ENCODE assay signal across 8 mouse cellular contexts in the genomic region with DNA sequence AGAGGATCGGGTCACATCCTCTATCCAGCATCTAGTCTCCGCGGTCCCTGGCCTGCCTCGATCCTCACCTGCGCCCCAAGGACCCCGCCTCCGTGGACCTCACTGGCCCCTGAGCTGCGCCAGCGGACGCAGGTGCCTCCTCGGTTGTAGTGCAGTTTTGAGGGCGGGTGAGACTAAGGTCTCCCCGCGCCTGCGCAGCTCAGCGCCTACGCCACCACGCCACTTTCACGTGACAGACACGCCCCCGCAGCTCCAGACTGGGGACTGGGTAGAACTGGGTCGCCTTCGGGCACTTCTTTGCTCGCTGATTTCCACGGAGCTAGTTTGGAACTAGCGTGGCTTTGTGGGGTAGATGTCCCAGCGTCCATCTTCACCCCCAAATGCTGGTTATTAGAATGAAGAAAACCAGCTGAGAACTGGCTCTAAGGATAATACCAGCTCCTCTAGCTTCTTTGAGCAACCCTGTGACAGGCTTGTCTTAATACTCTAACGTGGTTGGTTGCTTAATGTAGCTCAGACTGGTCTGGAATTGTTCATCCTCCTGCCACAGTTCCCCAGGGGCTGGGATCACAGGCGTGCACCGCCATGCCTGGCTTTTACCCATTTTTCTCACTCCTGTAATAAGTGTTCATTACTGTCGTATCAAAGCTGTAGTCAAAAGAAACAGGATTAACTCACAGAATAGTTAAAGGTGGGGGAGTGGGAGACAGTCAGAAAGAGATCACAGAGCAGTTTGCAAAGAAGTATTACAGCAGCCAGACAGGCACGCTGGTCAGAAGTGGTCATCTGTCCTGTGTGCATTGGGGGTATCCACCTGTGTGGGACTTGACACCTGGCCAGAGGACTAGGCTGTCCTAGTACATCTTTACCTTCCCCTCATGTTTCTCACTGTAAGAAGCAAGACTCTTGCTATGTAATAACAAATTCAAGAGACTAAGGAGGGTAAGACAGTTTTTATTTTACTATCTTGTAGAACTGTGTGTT. TPM values are rescaled to one million over a fixed set of nuclear protein-coding genes. Genes with fewer than 3 reads are reported as not detected.
A peak's percentile ranks its signal among the peaks of the same experiment; 100 is the strongest.
DNase-seq lines count a peak whose midpoint lies in the region; ATAC-seq and TF ChIP-seq lines count a peak whose summit lies in the region.

A gene (minus strand): TSS at position 159 of the 984 bp plus-strand sequence.

- peaks cover 0 to 4% of the 10 kb centered on the region in 2 experiments; a peak in 1 of 4 replicates for H3K4me1 ChIP-seq in ES-E14 (ENCODE audit: control insufficient read depth in 2 of 2, insufficient read depth in 2 of 2, low read length in 2 of 2, poor library complexity in 1 of 2)
- peaks cover 14% of the 10 kb centered on the region for H3K4me1 ChIP-seq in forebrain, embryonic 15.5 days
- H3K4me1 ChIP-seq in liver, embryonic 16.5 days (ENCODE audit: control insufficient read depth, low read depth, low read length) = peaks cover 47% of the 10 kb centered on the region
- H3K4me1 ChIP-seq in neural tube, embryonic 12.5 days = no peaks in the 10 kb centered on the region
- H3K4me1 ChIP-seq in stomach, postnatal 0 days (replicated peaks; ENCODE audit: control insufficient read depth, insufficient read depth) = peaks cover 9% of the 10 kb centered on the region

- in situ Hi-C loops in ES-E14 (cut with MboI; ENCODE audit: low sequenced_read_pairs in 2 of 2, unreplicated experiment in 2 of 2) = no loop called here

- H3K36me3 ChIP-seq in ES-E14 (ENCODE audit: control insufficient read depth, insufficient read depth, low read length, poor library complexity, severe bottlenecking) = no peaks in the 10 kb centered on the region
- H3K36me3 ChIP-seq in forebrain, embryonic 15.5 days = no peaks in the 10 kb centered on the region
- H3K36me3 ChIP-seq in liver, embryonic 16.5 days (ENCODE audit: control insufficient read depth, insufficient read depth) = no peaks in the 10 kb centered on the region
- no peaks in the 10 kb centered on the region for H3K36me3 ChIP-seq in neural tube, embryonic 12.5 days
- no peaks in the 10 kb centered on the region for H3K36me3 ChIP-seq in stomach, postnatal 0 days (ENCODE audit: control insufficient read depth, insufficient read depth, low read length)

- no peaks in the 10 kb centered on the region for H3K9me3 ChIP-seq in ES-E14 (ENCODE audit: control insufficient read depth, insufficient read depth, low read depth, low read length)
- no peaks in the 10 kb centered on the region for H3K9me3 ChIP-seq in forebrain, embryonic 15.5 days
- no peaks in the 10 kb centered on the region for H3K9me3 ChIP-seq in liver, embryonic 16.5 days (replicated peaks; ENCODE audit: control insufficient read depth, low read length)
- no peaks in the 10 kb centered on the region for H3K9me3 ChIP-seq in neural tube, embryonic 12.5 days
- no peaks in the 10 kb centered on the region for H3K9me3 ChIP-seq in stomach, postnatal 0 days (ENCODE audit: control insufficient read depth, low read length)

- TF ChIP-seq CTCF in stomach, postnatal 0 days (IDR thresholded peaks at IDR 0.05; ENCODE audit: low read depth) = no peak

- H3K27ac ChIP-seq in ES-E14 (ENCODE audit: insufficient read depth, low read depth, low read length, poor library complexity, severe bottlenecking) = no peak within 1 kb of the TSS
- peak within 1 kb of the TSS; percentile 81 for H3K27ac ChIP-seq in forebrain, embryonic 15.5 days (replicated peaks)
- peak within 1 kb of the TSS; percentile 78 for H3K27ac ChIP-seq in liver, embryonic 16.5 days (ENCODE audit: low read length)
- H3K27ac ChIP-seq in neural tube, embryonic 12.5 days = no peak within 1 kb of the TSS
- H3K27ac ChIP-seq in stomach, postnatal 0 days (replicated peaks) = peak within 1 kb of the TSS; percentile 40

- WGBS in forebrain, embryonic 15.5 days = 1% methylated on average over 32 of the region's 32 CpGs
- WGBS in large intestine, adult 2 months = 5% methylated on average over 32 of the region's 32 CpGs
- WGBS in liver, embryonic 16.5 days (ENCODE audit: insufficient replicate concordance) = 6% methylated on average over 32 of the region's 32 CpGs
- WGBS in neural tube, embryonic 12.5 days = 5% methylated on average over 32 of the region's 32 CpGs
- 3% methylated on average over 32 of the region's 32 CpGs for WGBS in stomach, postnatal 0 days

- peak; percentile 100 for ATAC-seq in forebrain, embryonic 15.5 days (replicated peaks)
- peak; percentile 93 for ATAC-seq in liver, embryonic 16.5 days (ENCODE audit: low read depth)
- peak; percentile 98 for ATAC-seq in neural tube, embryonic 12.5 days (ENCODE audit: low FRiP score, low read depth)
- peak; percentile 95 for ATAC-seq in stomach, postnatal 0 days (ENCODE audit: low FRiP score, low TSS enrichment)

- peak; percentile 67 for DNase-seq in ES-E14 (ENCODE audit: low read depth, low spot score)
- DNase-seq in cerebellum, adult 11-12 months = peak; percentile 94
- peak; percentile 82 to 85 for DNase-seq in heart, postnatal 14 days
- peak; percentile 72 for DNase-seq in large intestine, adult 2 months (ENCODE audit: low read depth, low spot score)
- DNase-seq in stomach, postnatal 0 days (ENCODE audit: low spot score) = peak; percentile 92

- no peak for TF ChIP-seq EP300 in stomach, postnatal 0 days (optimal IDR thresholded peaks at IDR 0.05)

- no peaks in the 10 kb centered on the region for H3K27me3 ChIP-seq in forebrain, embryonic 15.5 days
- no peaks in the 10 kb centered on the region for H3K27me3 ChIP-seq in liver, embryonic 16.5 days (ENCODE audit: control insufficient read depth, insufficient read depth, low read depth, low read length)
- no peaks in the 10 kb centered on the region for H3K27me3 ChIP-seq in neural tube, embryonic 12.5 days (replicated peaks)
- no peaks in the 10 kb centered on the region for H3K27me3 ChIP-seq in stomach, postnatal 0 days (ENCODE audit: control insufficient read depth, insufficient read depth, low read length)

- intact Hi-C loops in heart, postnatal 14 days (cut with DNase I) = no loop called here

- peak within 1 kb of the TSS; percentile 87 for H3K4me2 ChIP-seq in forebrain, embryonic 15.5 days (replicated peaks)
- H3K4me2 ChIP-seq in liver, embryonic 16.5 days (ENCODE audit: low read depth, low read length) = peak within 1 kb of the TSS; percentile 90
- peak within 1 kb of the TSS; percentile 71 for H3K4me2 ChIP-seq in neural tube, embryonic 12.5 days (replicated peaks)
- peak within 1 kb of the TSS; percentile 97 for H3K4me2 ChIP-seq in stomach, postnatal 0 days (replicated peaks; ENCODE audit: low read depth)

- peak within 1 kb of the TSS; percentile 72 for H3K9ac ChIP-seq in ES-E14 (ENCODE audit: insufficient read depth, low read depth, low read length, poor library complexity, severe bottlenecking)
- peak within 1 kb of the TSS; percentile 86 for H3K9ac ChIP-seq in forebrain, embryonic 15.5 days (replicated peaks)
- H3K9ac ChIP-seq in liver, embryonic 16.5 days (ENCODE audit: low read depth, low read length) = peak within 1 kb of the TSS; percentile 87
- H3K9ac ChIP-seq in neural tube, embryonic 12.5 days = peak within 1 kb of the TSS; percentile 61
- H3K9ac ChIP-seq in stomach, postnatal 0 days (ENCODE audit: low read length) = peak within 1 kb of the TSS; percentile 69

- H3K4me3 ChIP-seq in ES-E14 (ENCODE audit: insufficient read depth in 1 of 2, low read depth in 1 of 2, low read length in 2 of 2, poor library complexity in 1 of 2, severe bottlenecking in 1 of 2) = peak within 1 kb of the TSS; percentile 62 to 65
- H3K4me3 ChIP-seq in forebrain, embryonic 15.5 days = peak within 1 kb of the TSS; percentile 76
- peak within 1 kb of the TSS; percentile 74 for H3K4me3 ChIP-seq in liver, embryonic 16.5 days (ENCODE audit: low read depth, low read length)
- peak within 1 kb of the TSS; percentile 50 for H3K4me3 ChIP-seq in neural tube, embryonic 12.5 days
- peak within 1 kb of the TSS; percentile 53 for H3K4me3 ChIP-seq in stomach, postnatal 0 days (ENCODE audit: low read depth, low read length)

TF ChIP-seq in ES-E14, 5 proteins besides CTCF, POLR2A, EP300 and RAD21:
- no peak for TF ChIP-seq ZC3H11A (IDR thresholded peaks at IDR 0.05; ENCODE audit: borderline replicate concordance, low read depth, low read length)
- no peak for TF ChIP-seq HCFC1 (IDR thresholded peaks at IDR 0.05; ENCODE audit: borderline replicate concordance, insufficient read depth, low read length)
- no peak for TF ChIP-seq MAFK (IDR thresholded peaks at IDR 0.05; ENCODE audit: insufficient read depth, low read depth, low read length)
- no peak for TF ChIP-seq CHD2 (IDR thresholded peaks at IDR 0.05; ENCODE audit: low read depth, low read length)
- TF ChIP-seq ZNF384 (IDR thresholded peaks at IDR 0.05; ENCODE audit: low read depth, low read length) = no peak

RNA-seq across cellular contexts. Expression of the gene that starts here (rescaled TPM):
- total RNA-seq in ES-E14 (2012; rRNA removed) = 13.6 and 16.7 TPM in 2 replicates
- 75.1 and 76.2 TPM in 2 replicates for polyA plus RNA-seq in forebrain, embryonic 15.5 days (2015; fragmentation: Nextera tagmentation; extraction: Ambion mirVana)
- 10 to 100 TPM; 17.1 to 22.2 TPM for total RNA-seq in heart, postnatal 14 days (2021)
- 5.6 and 20.5 TPM in 2 replicates for polyA plus RNA-seq in large intestine, adult 2 months (2012; rRNA removed)
- polyA plus RNA-seq in liver, embryonic 16.5 days (2015; fragmentation: Nextera tagmentation; extraction: Ambion mirVana) = 92.7 and 96.5 TPM in 2 replicates
- 56.4 and 59.2 TPM in 2 replicates for polyA plus RNA-seq in neural tube, embryonic 12.5 days (2016; fragmentation: Nextera tagmentation; extraction: Ambion mirVana)
- 32.4 and 34.5 TPM in 2 replicates for polyA plus RNA-seq in stomach, postnatal 0 days (2015; fragmentation: Nextera tagmentation; extraction: Ambion mirVana)

Comparison
In these comparisons a context has a peak if more than half of its experiments do, and no peak if none do; other contexts are left out.
1. H3K27ac ChIP-seq: peak in forebrain, embryonic 15.5 days (single experiment), liver, embryonic 16.5 days (single experiment) and stomach, postnatal 0 days (single experiment); none in ES-E14 (single experiment) and neural tube, embryonic 12.5 days (single experiment).
2. Peak in every context shown above with its lines, with median percentiles within 50 percentile points of each other: DNase-seq, H3K4me3 ChIP-seq, H3K9ac ChIP-seq, ATAC-seq and H3K4me2 ChIP-seq.